ENCODE assay signal across 18 mouse cellular contexts in genomic region chr6:33874291-33875014, GRCm38 (mm10).
DNase-seq lines count a peak whose midpoint lies in the region; ATAC-seq lines count a peak whose summit lies in the region.
"Had no signal": no experiment of that assay in that cellular context is flagged by ENCODE, and none has a peak within 500 bp of the region (broad histone marks: within the 10 kb centered on the region; RNA-seq: fewer than 3 reads in every experiment).

No protein-coding gene starts in this region.

- H3K27ac ChIP-seq in forebrain, embryonic 13.5 days, result peak overlapping the region; percentile 82
- no peak overlapping the region for H3K27ac ChIP-seq in forebrain, embryonic 11.5 days (ENCODE audit: low read depth, low read length)
- peak overlapping the region; percentile 27 for H3K27ac ChIP-seq in midbrain, embryonic 13.5 days
- no peak overlapping the region for H3K27ac ChIP-seq in midbrain, embryonic 14.5 days (replicated peaks; ENCODE audit: low read depth, low read length)
- H3K27ac ChIP-seq: embryonic facial prominence, embryonic 12.5 days had no signal

- 47% methylated on average over 8 of the region's 8 CpGs for WGBS in forebrain, embryonic 13.5 days
- 63% methylated on average over 8 of the region's 8 CpGs for WGBS in forebrain, embryonic 11.5 days
- WGBS in midbrain, embryonic 13.5 days, result 48% methylated on average over 8 of the region's 8 CpGs
- 52% methylated on average over 8 of the region's 8 CpGs for WGBS in midbrain, embryonic 14.5 days

- peak; percentile 85 for ATAC-seq in forebrain, embryonic 13.5 days
- ATAC-seq in forebrain, embryonic 11.5 days (replicated peaks; ENCODE audit: low FRiP score), result no peak
- no peak for ATAC-seq in midbrain, embryonic 13.5 days
- ATAC-seq in midbrain, embryonic 14.5 days (ENCODE audit: low FRiP score, low TSS enrichment), result no peak

- no peak overlapping the region for H3K4me3 ChIP-seq in forebrain, embryonic 13.5 days
- H3K4me3 ChIP-seq in forebrain, embryonic 11.5 days (ENCODE audit: low read depth, low read length), result no peak overlapping the region
- no peak overlapping the region for H3K4me3 ChIP-seq in midbrain, embryonic 13.5 days (replicated peaks)
- no peak overlapping the region for H3K4me3 ChIP-seq in midbrain, embryonic 14.5 days (replicated peaks; ENCODE audit: low read depth, low read length)
- H3K4me3 ChIP-seq: embryonic facial prominence, embryonic 12.5 days; heart, embryonic 12.5 days had no signal

- no peaks in the 10 kb centered on the region for H3K9me3 ChIP-seq in forebrain, embryonic 13.5 days (replicated peaks)
- no peaks in the 10 kb centered on the region for H3K9me3 ChIP-seq in forebrain, embryonic 11.5 days (ENCODE audit: control insufficient read depth, low read length)
- no peaks in the 10 kb centered on the region for H3K9me3 ChIP-seq in midbrain, embryonic 13.5 days
- no peaks in the 10 kb centered on the region for H3K9me3 ChIP-seq in midbrain, embryonic 14.5 days (ENCODE audit: control insufficient read depth, low read length)
- H3K9me3 ChIP-seq: embryonic facial prominence, embryonic 12.5 days; heart, embryonic 12.5 days had no signal

- no peaks in the 10 kb centered on the region for H3K27me3 ChIP-seq in forebrain, embryonic 13.5 days
- H3K27me3 ChIP-seq in forebrain, embryonic 11.5 days (ENCODE audit: control insufficient read depth, insufficient read depth, low read length), result no peaks in the 10 kb centered on the region
- H3K27me3 ChIP-seq in midbrain, embryonic 13.5 days, result no peaks in the 10 kb centered on the region
- no peaks in the 10 kb centered on the region for H3K27me3 ChIP-seq in midbrain, embryonic 14.5 days (ENCODE audit: control insufficient read depth, insufficient read depth, low read length)
- H3K27me3 ChIP-seq: embryonic facial prominence, embryonic 12.5 days; heart, embryonic 12.5 days had no signal

- DNase-seq in forebrain, embryonic 11.5 days (ENCODE audit: low spot score), result no peak
- DNase-seq in midbrain, embryonic 14.5 days, result no peak
- DNase-seq in cerebellum, postnatal 10 days, result peak; percentile 57 to 75
- DNase-seq in retina, embryonic 14.5 days (ENCODE audit: low spot score), result peak; percentile 15
- DNase-seq in B cell, adult 2 months, result no peak
- DNase-seq in frontal cortex, postnatal 14 days (ENCODE audit: low spot score in 2 of 2), result no peak
- DNase-seq: adrenal gland, postnatal 25 days; kidney, adult 18-20 months; kidney, postnatal 14 days; liver; lung, adult 18-20 months; lung, postnatal 36 days; right cerebral cortex, postnatal 4 days; thymus, postnatal 25 days had no signal

- H3K36me3 ChIP-seq in forebrain, embryonic 13.5 days (ENCODE audit: poor library complexity, severe bottlenecking), result no peaks in the 10 kb centered on the region
- H3K36me3 ChIP-seq in forebrain, embryonic 11.5 days (ENCODE audit: control insufficient read depth, insufficient read depth, low read length), result no peaks in the 10 kb centered on the region
- no peaks in the 10 kb centered on the region for H3K36me3 ChIP-seq in midbrain, embryonic 13.5 days
- no peaks in the 10 kb centered on the region for H3K36me3 ChIP-seq in midbrain, embryonic 14.5 days (ENCODE audit: control insufficient read depth, insufficient read depth, low read length)
- H3K36me3 ChIP-seq: embryonic facial prominence, embryonic 12.5 days; heart, embryonic 12.5 days had no signal

- H3K9ac ChIP-seq in forebrain, embryonic 13.5 days, result no peak overlapping the region
- H3K9ac ChIP-seq in forebrain, embryonic 11.5 days (ENCODE audit: low read length), result no peak overlapping the region
- no peak overlapping the region for H3K9ac ChIP-seq in midbrain, embryonic 13.5 days (replicated peaks)
- no peak overlapping the region for H3K9ac ChIP-seq in midbrain, embryonic 14.5 days (replicated peaks; ENCODE audit: low read length)
- H3K9ac ChIP-seq: embryonic facial prominence, embryonic 12.5 days had no signal

- peaks cover 59% of the 10 kb centered on the region for H3K4me1 ChIP-seq in forebrain, embryonic 13.5 days
- no peaks in the 10 kb centered on the region for H3K4me1 ChIP-seq in forebrain, embryonic 11.5 days (replicated peaks; ENCODE audit: control insufficient read depth, insufficient read depth, low read length)
- peaks cover 53% of the 10 kb centered on the region for H3K4me1 ChIP-seq in midbrain, embryonic 13.5 days (replicated peaks)
- peaks cover 40% of the 10 kb centered on the region for H3K4me1 ChIP-seq in midbrain, embryonic 14.5 days (ENCODE audit: control insufficient read depth, insufficient read depth, low read length)

- H3K4me2 ChIP-seq in forebrain, embryonic 13.5 days, result no peak overlapping the region
- H3K4me2 ChIP-seq in forebrain, embryonic 11.5 days (ENCODE audit: low read depth, low read length, severe bottlenecking), result no peak overlapping the region
- no peak overlapping the region for H3K4me2 ChIP-seq in midbrain, embryonic 13.5 days (replicated peaks)
- no peak overlapping the region for H3K4me2 ChIP-seq in midbrain, embryonic 14.5 days (ENCODE audit: low read length)
- H3K4me2 ChIP-seq: embryonic facial prominence, embryonic 12.5 days; heart, embryonic 12.5 days had no signal

Comparison
In these comparisons a context has a peak if more than half of its experiments do, and no peak if none do; other contexts are left out.
1. H3K27ac ChIP-seq: peak in forebrain, embryonic 13.5 days (single experiment) and midbrain, embryonic 13.5 days (single experiment); none in forebrain, embryonic 11.5 days (single experiment) and midbrain, embryonic 14.5 days (single experiment).
2. DNase-seq: peak in cerebellum, postnatal 10 days (2 of 2) and retina, embryonic 14.5 days (single experiment); none in forebrain, embryonic 11.5 days (single experiment), midbrain, embryonic 14.5 days (single experiment), B cell, adult 2 months (0 of 2) and frontal cortex, postnatal 14 days (0 of 2).